Mouse (Mus musculus): Measurements from ENCODE around the gene Tmem171. TPM values are rescaled to one million over a fixed set of nuclear protein-coding genes. Genes with fewer than 3 reads are reported as not detected.

Tmem171 gene
- polyA plus RNA-seq, 1 experiment from 2014 or later: not detected

GRCm38 (mm10) chr13:98705501-98705900 lies 10.9 kb upstream of the Tmem171 start:
- H3K4me3 ChIP-seq: no peak overlapping the region
- H3K9me3 ChIP-seq: no peaks in the 10 kb centered on the region
- no peaks in the 10 kb centered on the region for H3K27me3 ChIP-seq (replicated peaks; ENCODE audit: low read depth, poor library complexity, severe bottlenecking)
- H3K4me1 ChIP-seq: peaks cover 11% of the 10 kb centered on the region
- 75% methylated on average over 4 of the region's 4 CpGs for WGBS
- H3K27ac ChIP-seq (replicated peaks): no peak overlapping the region
- H3K36me3 ChIP-seq (replicated peaks): no peaks in the 10 kb centered on the region
- no peak for DNase-seq (ENCODE audit: low spot score)

GRCm38 (mm10) chr13:98703786-98704185 lies 9.2 kb upstream of the Tmem171 start:
- WGBS: 87% methylated on average over 8 of the region's 8 CpGs
- Histone ChIP-seq H3K27ac (replicated peaks) (no peak overlapping the region), H3K9me3 (no peaks in the 10 kb centered on the region), H3K4me3 (no peak overlapping the region), H3K4me1 (peaks cover 24% of the 10 kb centered on the region), H3K36me3 (replicated peaks) (no peaks in the 10 kb centered on the region), H3K27me3 (replicated peaks; ENCODE audit: low read depth, poor library complexity, severe bottlenecking) (0 out of 2 replicates have a peak, but pooled peaks cover 8% of the 10 kb centered on the region)
- no peak for DNase-seq (ENCODE audit: low spot score)

- H3K27ac ChIP-seq (replicated peaks): no peak overlapping the region
- H3K4me1 ChIP-seq: peaks cover 24% of the 10 kb centered on the region
- WGBS: 88% methylated on average over 8 of the region's 8 CpGs
- H3K9me3 ChIP-seq: no peaks in the 10 kb centered on the region
- 0 out of 2 replicates have a peak, but pooled peaks cover 10% of the 10 kb centered on the region for H3K27me3 ChIP-seq (replicated peaks; ENCODE audit: low read depth, poor library complexity, severe bottlenecking)
- H3K36me3 ChIP-seq (replicated peaks): no peaks in the 10 kb centered on the region
- H3K4me3 ChIP-seq: no peak overlapping the region
- DNase-seq (ENCODE audit: low spot score): no peak
Measured at GRCm38 (mm10) chr13:98702361-98702760, 7.7 kb upstream of the Tmem171 start.

GRCm38 (mm10) chr13:98701309-98701675 lies 6.7 kb upstream of the Tmem171 start:
- H3K4me1 ChIP-seq: peaks cover 24% of the 10 kb centered on the region
- no peaks in the 10 kb centered on the region for H3K36me3 ChIP-seq (replicated peaks)
- no peak for DNase-seq (ENCODE audit: low spot score)
- no peaks in the 10 kb centered on the region for H3K9me3 ChIP-seq
- H3K27ac ChIP-seq (replicated peaks): no peak overlapping the region
- H3K27me3 ChIP-seq (replicated peaks; ENCODE audit: low read depth, poor library complexity, severe bottlenecking): peaks cover 18% of the 10 kb centered on the region
- 80% methylated on average over 5 of the region's 5 CpGs for WGBS
- no peak overlapping the region for H3K4me3 ChIP-seq

GRCm38 (mm10) chr13:98700661-98701308 lies 6.2 kb upstream of the Tmem171 start:
- H3K4me1 ChIP-seq: peaks cover 25% of the 10 kb centered on the region
- 62% methylated on average over 10 of the region's 10 CpGs for WGBS
- no peak for DNase-seq (ENCODE audit: low spot score)
- H3K27ac ChIP-seq (replicated peaks): no peak overlapping the region
- H3K27me3 ChIP-seq (replicated peaks; ENCODE audit: low read depth, poor library complexity, severe bottlenecking): peaks cover 23% of the 10 kb centered on the region
- H3K9me3 ChIP-seq: no peaks in the 10 kb centered on the region
- no peak overlapping the region for H3K4me3 ChIP-seq
- no peaks in the 10 kb centered on the region for H3K36me3 ChIP-seq (replicated peaks)

GRCm38 (mm10) chr13:98699982-98700540 lies 5.4 kb upstream of the Tmem171 start:
- H3K4me1 ChIP-seq: peaks cover 32% of the 10 kb centered on the region
- peaks cover 31% of the 10 kb centered on the region for H3K27me3 ChIP-seq (replicated peaks; ENCODE audit: low read depth, poor library complexity, severe bottlenecking)
- H3K27ac ChIP-seq (replicated peaks): no peak overlapping the region
- no peak for DNase-seq (ENCODE audit: low spot score)
- H3K36me3 ChIP-seq (replicated peaks): no peaks in the 10 kb centered on the region
- H3K4me3 ChIP-seq: no peak overlapping the region
- H3K9me3 ChIP-seq: no peaks in the 10 kb centered on the region
- whole genome bisulfite sequencing: 87% methylated on average over 5 of the region's 5 CpGs

GRCm38 (mm10) chr13:98699051-98699744 lies 4.6 kb upstream of the Tmem171 start:
- no peaks in the 10 kb centered on the region for H3K9me3 ChIP-seq
- H3K4me3 ChIP-seq: no peak overlapping the region
- H3K36me3 ChIP-seq (replicated peaks): no peaks in the 10 kb centered on the region
- H3K4me1 ChIP-seq: peaks cover 38% of the 10 kb centered on the region
- WGBS: 71% methylated on average over 14 of the region's 14 CpGs
- H3K27me3 ChIP-seq (replicated peaks; ENCODE audit: low read depth, poor library complexity, severe bottlenecking): peaks cover 39% of the 10 kb centered on the region
- H3K27ac ChIP-seq (replicated peaks): no peak overlapping the region; the same call in 1 of the 2 replicates
- DNase-seq (ENCODE audit: low spot score): no peak

- H3K27me3 ChIP-seq (replicated peaks; ENCODE audit: low read depth, poor library complexity, severe bottlenecking): peaks cover 64% of the 10 kb centered on the region
- H3K9me3 ChIP-seq: no peaks in the 10 kb centered on the region
- no peak for DNase-seq (ENCODE audit: low spot score)
- no peak overlapping the region for H3K4me3 ChIP-seq
- H3K4me1 ChIP-seq: peaks cover 38% of the 10 kb centered on the region
- H3K27ac ChIP-seq (replicated peaks): no peak overlapping the region
- H3K36me3 ChIP-seq (replicated peaks): no peaks in the 10 kb centered on the region
- WGBS: 95% methylated on average over 3 of the region's 3 CpGs
Measured at GRCm38 (mm10) chr13:98696716-98697115, 2.1 kb upstream of the Tmem171 start.

GRCm38 (mm10) chr13:98695546-98695945 lies 912 bp upstream of the Tmem171 start:
- no peak for DNase-seq (ENCODE audit: low spot score)
- H3K27me3 ChIP-seq (replicated peaks; ENCODE audit: low read depth, poor library complexity, severe bottlenecking): peaks cover 68% of the 10 kb centered on the region
- H3K27ac ChIP-seq (replicated peaks): no peak overlapping the region
- 51% methylated on average over 2 of the region's 2 CpGs for WGBS
- H3K36me3 ChIP-seq (replicated peaks): no peaks in the 10 kb centered on the region
- peaks cover 28% of the 10 kb centered on the region for H3K4me1 ChIP-seq
- H3K4me3 ChIP-seq: peak overlapping the region; percentile 57; the same call in 1 of the 2 replicates
- H3K9me3 ChIP-seq: no peaks in the 10 kb centered on the region

- H3K4me3 ChIP-seq: no peak overlapping the region
- no peaks in the 10 kb centered on the region for H3K9me3 ChIP-seq
- H3K4me1 ChIP-seq: peaks cover 15% of the 10 kb centered on the region
- no peak for DNase-seq (ENCODE audit: low spot score)
- H3K36me3 ChIP-seq (replicated peaks): no peaks in the 10 kb centered on the region
- 89% methylated on average over 11 of the region's 11 CpGs for WGBS
- peaks cover 60% of the 10 kb centered on the region for H3K27me3 ChIP-seq (replicated peaks; ENCODE audit: low read depth, poor library complexity, severe bottlenecking)
- H3K27ac ChIP-seq (replicated peaks): no peak overlapping the region
Measured at GRCm38 (mm10) chr13:98693316-98693715, 1.3 kb downstream of the Tmem171 start.

GRCm38 (mm10) chr13:98691956-98692515 lies 2.6 kb downstream of the Tmem171 start:
- WGBS: 92% methylated on average over 13 of the region's 13 CpGs
- Histone ChIP-seq H3K9me3 (no peaks in the 10 kb centered on the region), H3K27ac (replicated peaks) (no peak overlapping the region), H3K4me3 (no peak overlapping the region), H3K27me3 (replicated peaks; ENCODE audit: low read depth, poor library complexity, severe bottlenecking) (peaks cover 56% of the 10 kb centered on the region), H3K36me3 (replicated peaks) (no peaks in the 10 kb centered on the region), H3K4me1 (peaks cover 23% of the 10 kb centered on the region)
- no peak for DNase-seq (ENCODE audit: low spot score)

- Histone ChIP-seq H3K9me3 (no peaks in the 10 kb centered on the region), H3K27ac (replicated peaks) (no peak overlapping the region), H3K36me3 (replicated peaks) (no peaks in the 10 kb centered on the region), H3K27me3 (replicated peaks; ENCODE audit: low read depth, poor library complexity, severe bottlenecking) (peaks cover 45% of the 10 kb centered on the region), H3K4me1 (peaks cover 23% of the 10 kb centered on the region), H3K4me3 (no peak overlapping the region)
- no peak for DNase-seq (ENCODE audit: low spot score)
- WGBS: 87% methylated on average over 11 of the region's 11 CpGs
Measured at GRCm38 (mm10) chr13:98690886-98691285, 3.7 kb downstream of the Tmem171 start.
